Mouse (Mus musculus): Measurements from ENCODE around the gene Spag17. TPM values are rescaled to one million over a fixed set of nuclear protein-coding genes. Genes with fewer than 3 reads are reported as not detected.

The Spag17 gene
- polyA plus RNA-seq, 1 experiment from 2014 or later: 1.2 TPM

- H3K4me1 ChIP-seq (replicated peaks; ENCODE audit: control insufficient read depth, insufficient read depth, low read length): no peaks in the 10 kb centered on the region
- no peak overlapping the region for H3K4me3 ChIP-seq (ENCODE audit: low read depth, low read length)
- H3K27me3 ChIP-seq (ENCODE audit: control insufficient read depth, insufficient read depth, low read length): no peaks in the 10 kb centered on the region
- H3K36me3 ChIP-seq (ENCODE audit: control insufficient read depth, insufficient read depth, low read length): no peaks in the 10 kb centered on the region
- H3K9ac ChIP-seq (ENCODE audit: low read depth, low read length): no peak overlapping the region
- no peak overlapping the region for H3K27ac ChIP-seq (ENCODE audit: low read depth, low read length)
- ATAC-seq (ENCODE audit: low FRiP score): no peak
- no peak overlapping the region for H3K4me2 ChIP-seq (replicated peaks; ENCODE audit: low read depth, low read length)
- H3K9me3 ChIP-seq (ENCODE audit: control insufficient read depth, low read length): no peaks in the 10 kb centered on the region
- 80% methylated on average over 2 of the region's 2 CpGs for WGBS
- no peak for DNase-seq (ENCODE audit: low spot score)
These were observed 60.0 kb downstream of the Spag17 start for GRCm38 (mm10) chr3:99945171-99945570.

GRCm38 (mm10) chr3:99954039-99954602, 68.9 kb downstream of the Spag17 start:
- Histone ChIP-seq H3K27me3 (ENCODE audit: control insufficient read depth, insufficient read depth, low read length) (no peaks in the 10 kb centered on the region), H3K9ac (ENCODE audit: low read depth, low read length) (no peak overlapping the region), H3K27ac (ENCODE audit: low read depth, low read length) (no peak overlapping the region), H3K36me3 (ENCODE audit: control insufficient read depth, insufficient read depth, low read length) (no peaks in the 10 kb centered on the region), H3K4me2 (replicated peaks; ENCODE audit: low read depth, low read length) (no peak overlapping the region), H3K4me3 (ENCODE audit: low read depth, low read length) (no peak overlapping the region), H3K4me1 (replicated peaks; ENCODE audit: control insufficient read depth, insufficient read depth, low read length) (no peaks in the 10 kb centered on the region), H3K9me3 (ENCODE audit: control insufficient read depth, low read length) (no peaks in the 10 kb centered on the region)
- WGBS: 91% methylated on average over 9 of the region's 9 CpGs
- no peak for ATAC-seq (ENCODE audit: low FRiP score)
- DNase-seq (ENCODE audit: low spot score): no peak

- H3K27ac ChIP-seq (ENCODE audit: low read depth, low read length): no peak overlapping the region
- H3K36me3 ChIP-seq (ENCODE audit: control insufficient read depth, insufficient read depth, low read length): no peaks in the 10 kb centered on the region
- H3K4me1 ChIP-seq (replicated peaks; ENCODE audit: control insufficient read depth, insufficient read depth, low read length): no peaks in the 10 kb centered on the region
- ATAC-seq (ENCODE audit: low FRiP score) (no peak), DNase-seq (ENCODE audit: low spot score) (no peak)
- no peak overlapping the region for H3K4me3 ChIP-seq (ENCODE audit: low read depth, low read length)
- H3K4me2 ChIP-seq (replicated peaks; ENCODE audit: low read depth, low read length): no peak overlapping the region
- no peaks in the 10 kb centered on the region for H3K9me3 ChIP-seq (ENCODE audit: control insufficient read depth, low read length)
- no peak overlapping the region for H3K9ac ChIP-seq (ENCODE audit: low read depth, low read length)
- no peaks in the 10 kb centered on the region for H3K27me3 ChIP-seq (ENCODE audit: control insufficient read depth, insufficient read depth, low read length)
These were observed 71.3 kb downstream of the Spag17 start for GRCm38 (mm10) chr3:99956517-99956916.

- Histone ChIP-seq H3K4me3 (ENCODE audit: low read depth, low read length) (no peak overlapping the region), H3K9ac (ENCODE audit: low read depth, low read length) (no peak overlapping the region), H3K4me1 (replicated peaks; ENCODE audit: control insufficient read depth, insufficient read depth, low read length) (no peaks in the 10 kb centered on the region), H3K27me3 (ENCODE audit: control insufficient read depth, insufficient read depth, low read length) (no peaks in the 10 kb centered on the region), H3K9me3 (ENCODE audit: control insufficient read depth, low read length) (no peaks in the 10 kb centered on the region), H3K4me2 (replicated peaks; ENCODE audit: low read depth, low read length) (no peak overlapping the region), H3K27ac (ENCODE audit: low read depth, low read length) (no peak overlapping the region), H3K36me3 (ENCODE audit: control insufficient read depth, insufficient read depth, low read length) (no peaks in the 10 kb centered on the region)
- DNase-seq (ENCODE audit: low spot score) (no peak), ATAC-seq (ENCODE audit: low FRiP score) (no peak)
- WGBS: 67% methylated on average over 7 of the region's 7 CpGs
These were observed 74.7 kb downstream of the Spag17 start for GRCm38 (mm10) chr3:99959805-99960485.

GRCm38 (mm10) chr3:99964345-99964744, 79.1 kb downstream of the Spag17 start:
- H3K36me3 ChIP-seq (ENCODE audit: control insufficient read depth, insufficient read depth, low read length): no peaks in the 10 kb centered on the region
- no peak overlapping the region for H3K9ac ChIP-seq (ENCODE audit: low read depth, low read length)
- DNase-seq (ENCODE audit: low spot score) (no peak), ATAC-seq (ENCODE audit: low FRiP score) (no peak)
- H3K27me3 ChIP-seq (ENCODE audit: control insufficient read depth, insufficient read depth, low read length): no peaks in the 10 kb centered on the region
- no peak overlapping the region for H3K4me2 ChIP-seq (replicated peaks; ENCODE audit: low read depth, low read length)
- no peaks in the 10 kb centered on the region for H3K9me3 ChIP-seq (ENCODE audit: control insufficient read depth, low read length)
- H3K4me1 ChIP-seq (replicated peaks; ENCODE audit: control insufficient read depth, insufficient read depth, low read length): no peaks in the 10 kb centered on the region
- H3K4me3 ChIP-seq (ENCODE audit: low read depth, low read length): no peak overlapping the region
- no peak overlapping the region for H3K27ac ChIP-seq (ENCODE audit: low read depth, low read length)
- WGBS: 95% methylated on average over 6 of the region's 6 CpGs

- Histone ChIP-seq H3K4me2 (replicated peaks; ENCODE audit: low read depth, low read length) (no peak overlapping the region), H3K27me3 (ENCODE audit: control insufficient read depth, insufficient read depth, low read length) (no peaks in the 10 kb centered on the region), H3K9me3 (ENCODE audit: control insufficient read depth, low read length) (no peaks in the 10 kb centered on the region), H3K27ac (ENCODE audit: low read depth, low read length) (no peak overlapping the region), H3K36me3 (ENCODE audit: control insufficient read depth, insufficient read depth, low read length) (no peaks in the 10 kb centered on the region), H3K4me1 (replicated peaks; ENCODE audit: control insufficient read depth, insufficient read depth, low read length) (no peaks in the 10 kb centered on the region), H3K9ac (ENCODE audit: low read depth, low read length) (no peak overlapping the region), H3K4me3 (ENCODE audit: low read depth, low read length) (no peak overlapping the region)
- WGBS: 57% methylated on average over 4 of the region's 4 CpGs
- DNase-seq (ENCODE audit: low spot score) (peak; percentile 5), ATAC-seq (ENCODE audit: low FRiP score) (no peak)
These were observed 80.7 kb downstream of the Spag17 start for GRCm38 (mm10) chr3:99965863-99966262.

- 61% methylated on average over 2 of the region's 2 CpGs for WGBS
These were observed 81.1 kb downstream of the Spag17 start for GRCm38 (mm10) chr3:99966285-99966684.

GRCm38 (mm10) chr3:99970766-99971165, 85.6 kb downstream of the Spag17 start:
- 71% methylated on average over 5 of the region's 5 CpGs for WGBS

More at GRCm38 (mm10) chr3:99966285-99966684, 81.1 kb downstream of the Spag17 start:
- ATAC-seq (ENCODE audit: low FRiP score): no peak
- H3K4me3 ChIP-seq (ENCODE audit: low read depth, low read length): no peak overlapping the region
- H3K9me3 ChIP-seq (ENCODE audit: control insufficient read depth, low read length): no peaks in the 10 kb centered on the region
- no peaks in the 10 kb centered on the region for H3K36me3 ChIP-seq (ENCODE audit: control insufficient read depth, insufficient read depth, low read length)
- H3K9ac ChIP-seq (ENCODE audit: low read depth, low read length): no peak overlapping the region
- DNase-seq (ENCODE audit: low spot score): no peak
- no peak overlapping the region for H3K4me2 ChIP-seq (replicated peaks; ENCODE audit: low read depth, low read length)
- H3K27me3 ChIP-seq (ENCODE audit: control insufficient read depth, insufficient read depth, low read length): no peaks in the 10 kb centered on the region
- no peak overlapping the region for H3K27ac ChIP-seq (ENCODE audit: low read depth, low read length)
- no peaks in the 10 kb centered on the region for H3K4me1 ChIP-seq (replicated peaks; ENCODE audit: control insufficient read depth, insufficient read depth, low read length)

GRCm38 (mm10) chr3:99981046-99981445, 95.8 kb downstream of the Spag17 start:
- Histone ChIP-seq H3K4me2 (replicated peaks; ENCODE audit: low read depth, low read length) (no peak overlapping the region), H3K27ac (ENCODE audit: low read depth, low read length) (no peak overlapping the region), H3K4me1 (replicated peaks; ENCODE audit: control insufficient read depth, insufficient read depth, low read length) (no peaks in the 10 kb centered on the region), H3K36me3 (ENCODE audit: control insufficient read depth, insufficient read depth, low read length) (no peaks in the 10 kb centered on the region), H3K9ac (ENCODE audit: low read depth, low read length) (no peak overlapping the region), H3K4me3 (ENCODE audit: low read depth, low read length) (no peak overlapping the region), H3K9me3 (ENCODE audit: control insufficient read depth, low read length) (no peaks in the 10 kb centered on the region), H3K27me3 (ENCODE audit: control insufficient read depth, insufficient read depth, low read length) (no peaks in the 10 kb centered on the region)
- DNase-seq (ENCODE audit: low spot score): no peak
- 75% methylated on average over 7 of the region's 7 CpGs for WGBS
- no peak for ATAC-seq (ENCODE audit: low FRiP score)

More at GRCm38 (mm10) chr3:99970766-99971165, 85.6 kb downstream of the Spag17 start:
- no peak overlapping the region for H3K4me3 ChIP-seq (ENCODE audit: low read depth, low read length)
- no peaks in the 10 kb centered on the region for H3K36me3 ChIP-seq (ENCODE audit: control insufficient read depth, insufficient read depth, low read length)
- H3K9me3 ChIP-seq (ENCODE audit: control insufficient read depth, low read length): no peaks in the 10 kb centered on the region
- H3K27ac ChIP-seq (ENCODE audit: low read depth, low read length): no peak overlapping the region
- H3K27me3 ChIP-seq (ENCODE audit: control insufficient read depth, insufficient read depth, low read length): no peaks in the 10 kb centered on the region
- DNase-seq (ENCODE audit: low spot score) (no peak), ATAC-seq (ENCODE audit: low FRiP score) (no peak)
- H3K9ac ChIP-seq (ENCODE audit: low read depth, low read length): no peak overlapping the region
- no peaks in the 10 kb centered on the region for H3K4me1 ChIP-seq (replicated peaks; ENCODE audit: control insufficient read depth, insufficient read depth, low read length)
- H3K4me2 ChIP-seq (replicated peaks; ENCODE audit: low read depth, low read length): no peak overlapping the region

Data from hindbrain, embryonic 11.5 days (tissue).